Mouse (Mus musculus) gastrocnemius, postnatal 4 days (tissue): ENCODE measurements around the gene Brdt. TPM values are rescaled to one million over a fixed set of nuclear protein-coding genes. Genes with fewer than 3 reads are reported as not detected.
"Not testable (repeated sequence)": the region's sequence is repeated elsewhere in the genome, so short reads cannot be mapped to it uniquely, and the experiment has no call there.

Experiments used
- DNase-seq, 2 experiments: peaks; one replicate each; pipeline ENCODE4 v3.0.0; 2021 to 2022; ENCODE audit warnings: low spot score in 2 of 2, mixed read lengths in 2 of 2
- total RNA-seq, 2 experiments: library from RNA; stranded (reverse); gene quantifications; 2 replicates each; pipeline ENCODE4 v1.2.3; 2021

Brdt gene
- total RNA-seq, 2 experiments from 2014 or later: 5.2 TPM

DNA sequence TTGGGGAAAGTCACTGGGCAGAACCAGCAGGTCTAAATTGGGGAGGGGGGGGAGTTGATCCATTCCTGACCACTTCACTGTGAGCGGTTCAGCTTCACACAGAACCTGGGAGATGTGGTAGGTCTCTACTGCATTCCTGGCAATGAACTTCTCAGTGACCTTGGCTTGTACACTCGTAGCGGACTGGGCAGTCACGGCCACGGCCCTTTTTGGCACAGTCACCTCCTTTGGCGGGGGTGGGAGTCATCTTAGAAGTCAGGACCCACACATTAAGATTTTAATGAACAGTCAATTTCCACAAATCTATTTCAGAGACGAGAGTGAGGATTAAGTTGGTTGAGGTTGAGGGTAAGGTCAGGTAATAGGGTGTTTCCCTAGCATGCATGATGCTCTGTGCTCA, 13.8 kb upstream of the Brdt start:
- DNase-seq: no peak

DNA sequence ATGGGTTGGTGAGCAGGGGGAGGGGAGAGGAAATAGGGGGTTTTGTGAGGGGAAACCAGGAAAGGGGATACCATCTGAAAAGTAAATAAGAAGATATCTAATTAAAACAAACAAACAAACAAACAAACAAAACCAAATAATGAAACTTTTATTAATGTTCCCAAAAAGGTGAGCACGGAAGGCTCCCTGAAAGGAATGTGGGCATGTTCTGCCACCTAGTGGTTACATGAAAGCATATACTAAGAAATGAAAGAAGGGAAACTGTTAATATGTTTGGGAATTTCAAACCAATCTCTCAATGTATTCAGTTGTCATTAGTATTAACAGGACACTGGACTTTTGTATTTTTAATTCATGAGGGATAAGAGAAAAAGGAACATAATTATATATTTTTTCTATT, 10.3 kb upstream of the Brdt start:
- no peak for DNase-seq

DNA sequence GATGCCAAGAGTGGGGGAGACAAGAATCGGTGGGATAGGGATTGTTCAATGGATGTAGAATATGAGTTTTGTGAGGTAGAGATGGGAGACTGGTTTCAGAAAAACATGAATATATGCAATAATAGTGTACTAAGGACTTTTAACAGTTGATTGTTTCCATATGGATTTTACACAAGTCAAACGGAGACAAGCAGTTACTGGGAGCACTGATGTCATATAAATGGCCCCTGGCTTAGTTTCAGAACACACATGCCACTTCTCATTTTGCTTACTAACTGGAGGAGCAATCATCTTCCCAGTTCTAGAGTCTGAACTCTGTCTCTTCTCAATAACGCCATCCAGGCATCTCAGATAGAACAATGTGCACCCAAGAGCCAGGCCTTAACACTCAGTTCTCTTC, 9.4 kb downstream of the Brdt start:
- no peak for DNase-seq

DNA sequence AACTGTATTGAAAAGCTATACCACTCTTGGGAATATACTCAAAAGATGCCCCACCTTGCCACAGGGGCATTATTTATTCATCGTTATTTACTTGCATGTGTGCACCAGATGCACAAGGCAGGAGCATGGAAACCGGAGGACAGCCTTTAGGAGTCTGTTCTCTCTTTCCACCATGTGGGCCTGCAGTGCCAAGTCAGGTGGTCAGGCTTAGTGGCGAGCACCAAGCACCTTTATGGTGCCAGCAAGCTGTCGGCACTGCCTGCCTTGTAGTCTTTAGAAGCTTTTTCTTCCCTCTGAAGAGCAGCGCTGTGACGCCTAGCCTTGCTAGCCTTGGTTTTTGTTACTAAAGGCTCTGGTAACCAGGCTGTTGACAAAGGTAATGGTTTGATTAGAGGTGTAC, 11.9 kb downstream of the Brdt start:
- no peak for DNase-seq

DNA sequence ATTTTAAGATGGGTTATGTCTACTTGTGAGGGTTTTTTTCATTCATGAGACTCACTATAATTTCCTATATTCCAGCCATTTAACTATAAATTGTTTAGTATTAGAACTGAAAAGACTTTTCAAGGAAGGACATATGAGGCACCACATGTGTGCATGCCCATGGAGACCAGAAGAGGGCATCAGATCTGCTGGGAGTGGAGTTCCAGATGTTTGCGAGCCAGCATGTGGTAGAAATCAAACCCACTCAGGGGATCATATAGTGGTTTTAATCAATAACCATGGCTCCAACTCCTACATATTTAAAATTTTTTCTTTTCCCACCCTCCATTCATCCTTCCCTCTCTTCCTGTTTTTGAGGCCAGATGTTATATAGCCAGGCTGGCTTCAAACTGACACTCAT, 15.3 kb downstream of the Brdt start:
- DNase-seq: no peak

DNA sequence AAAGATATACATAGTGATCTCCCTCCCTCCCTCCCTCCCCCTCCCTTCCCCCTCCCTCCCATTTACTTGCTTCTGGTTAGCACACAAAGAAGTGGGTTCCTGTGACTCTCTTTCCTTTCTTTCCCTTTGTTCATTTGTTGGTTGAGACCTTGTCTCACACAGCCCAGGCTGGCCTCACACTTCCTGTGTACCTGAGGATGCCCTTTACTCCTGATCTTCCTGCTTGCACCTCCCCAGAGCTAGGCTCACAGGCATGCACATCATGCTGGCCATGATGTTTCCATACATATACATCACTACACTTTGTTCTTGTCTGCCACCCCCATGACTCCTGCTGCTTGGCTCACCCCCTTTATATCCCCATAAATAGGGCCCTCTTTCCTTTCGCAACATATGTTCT, 21.6 kb downstream of the Brdt start:
- DNase-seq: no peak

DNA sequence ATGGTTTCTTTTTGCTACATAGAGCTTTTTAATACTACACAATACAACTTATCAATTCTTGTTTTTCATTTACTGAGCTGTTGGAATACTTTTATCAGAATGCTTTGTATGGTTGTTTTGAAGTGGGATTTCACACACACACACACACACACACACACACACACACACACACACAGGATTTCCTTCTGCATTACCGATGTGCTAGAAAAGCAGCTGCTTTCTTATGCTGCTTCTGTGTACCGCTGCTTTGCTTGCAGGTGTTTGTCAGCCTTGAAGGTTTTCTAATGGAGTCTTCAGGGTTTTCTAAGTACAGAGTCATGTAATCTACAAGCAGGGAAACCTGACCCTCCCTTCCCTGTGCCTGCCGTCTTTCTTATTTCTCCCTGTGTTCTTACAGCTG, 23.0 kb downstream of the Brdt start:
- DNase-seq: no peak

DNA sequence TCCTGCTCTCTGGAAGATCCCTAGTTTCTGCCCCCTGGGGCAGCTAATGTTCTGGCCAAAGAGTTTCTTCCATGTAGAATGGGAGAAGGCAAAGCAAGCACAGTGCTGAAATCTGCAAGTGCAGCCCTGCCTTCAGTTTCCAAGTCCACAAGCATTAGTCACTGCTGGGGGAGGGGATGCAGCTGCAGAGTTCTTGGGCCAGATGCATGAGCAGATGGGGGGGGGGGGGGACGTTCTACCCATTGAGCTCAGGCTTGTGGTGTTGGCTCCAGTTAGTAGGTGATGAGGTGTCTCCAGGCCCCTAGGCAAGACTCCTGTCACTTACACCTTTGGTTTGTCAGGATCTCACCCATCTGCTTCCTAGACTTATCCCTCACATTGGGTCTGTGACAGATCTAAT, 24.8 kb downstream of the Brdt start:
- peak in 1 of 2 experiments; percentile 40 for DNase-seq

DNA sequence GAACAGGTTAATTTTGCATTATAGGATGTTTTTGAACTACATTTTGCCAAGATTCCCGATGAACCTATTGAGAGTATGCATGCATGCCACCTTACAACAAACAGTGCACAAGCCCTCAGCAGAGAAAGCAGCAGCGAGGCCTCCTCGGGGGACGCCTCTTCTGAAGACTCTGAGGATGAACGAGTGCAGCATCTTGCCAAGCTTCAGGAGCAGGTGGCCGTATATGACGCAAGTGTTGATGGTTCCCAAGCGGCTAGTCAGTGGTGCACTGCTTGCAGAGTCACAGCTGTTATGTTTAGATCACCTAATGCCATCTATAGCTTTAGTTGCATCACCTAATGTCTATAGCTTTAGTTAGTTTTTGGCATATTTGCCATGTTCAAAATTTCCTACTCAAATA, 26.8 kb downstream of the Brdt start:
- no peak for DNase-seq

DNA sequence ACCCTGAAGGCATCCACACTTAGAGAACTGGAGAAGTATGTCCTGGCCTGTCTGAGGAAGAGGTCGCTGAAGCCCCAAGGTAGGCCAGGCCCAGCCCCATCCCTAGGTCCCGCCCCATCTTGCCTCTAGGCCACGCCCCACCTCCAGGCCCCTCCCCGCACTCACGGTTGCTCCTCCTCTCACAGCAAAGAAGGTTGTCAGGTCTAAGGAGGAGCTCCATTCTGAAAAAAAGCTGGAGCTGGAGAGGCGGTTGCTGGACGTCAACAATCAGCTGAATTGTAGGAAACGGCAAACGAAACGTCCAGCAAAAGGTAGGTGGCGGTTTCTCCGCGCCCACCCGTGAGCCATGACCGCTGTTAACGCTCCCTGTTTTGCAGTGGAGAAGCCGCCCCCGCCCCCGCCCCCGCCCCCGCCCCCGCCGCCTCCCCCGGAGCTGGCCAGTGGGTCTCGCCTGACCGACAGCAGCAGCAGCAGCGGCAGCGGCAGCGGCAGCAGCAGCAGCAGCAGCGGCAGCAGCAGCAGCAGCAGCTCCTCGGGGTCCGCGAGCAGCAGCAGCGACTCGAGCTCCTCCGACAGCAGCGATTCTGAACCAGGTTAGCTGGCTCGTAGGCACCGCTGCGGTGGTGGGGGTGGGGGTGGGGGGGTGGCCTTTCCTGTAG, 28.6 kb downstream of the Brdt start:
- DNase-seq: peak; percentile 74 to 90

DNA sequence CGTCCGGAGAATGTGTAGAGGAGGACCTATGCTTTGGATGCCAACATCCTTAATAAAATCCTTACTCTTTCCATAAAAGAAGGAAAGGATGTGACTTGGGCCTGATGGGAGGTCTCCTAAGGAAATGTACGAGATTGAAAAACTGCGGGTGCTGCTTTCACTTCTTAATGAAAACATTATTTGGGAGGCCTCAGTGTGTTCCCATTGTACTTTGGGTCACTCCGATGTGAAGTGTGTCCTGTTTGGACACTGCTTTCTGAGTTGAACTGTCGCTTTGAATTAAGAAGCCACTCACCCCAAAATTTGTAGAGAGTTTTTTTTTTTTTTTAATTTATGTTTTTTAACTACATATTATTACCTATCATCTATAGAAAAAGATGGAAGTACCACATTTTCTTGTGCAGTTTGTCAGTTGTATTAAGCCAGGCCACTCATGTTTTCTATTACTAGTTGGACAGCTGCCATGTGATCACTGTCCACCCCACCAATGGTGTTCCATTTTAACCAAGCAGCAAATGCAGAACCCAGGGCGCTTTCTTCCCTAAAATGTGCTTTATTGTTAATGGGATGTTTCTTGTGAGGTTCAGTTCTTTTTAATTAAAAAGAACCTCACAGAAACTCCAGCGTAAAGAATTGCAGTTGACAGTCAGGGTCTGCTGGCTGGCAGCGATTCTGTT, 29.2 kb downstream of the Brdt start:
- no peak for DNase-seq

DNA sequence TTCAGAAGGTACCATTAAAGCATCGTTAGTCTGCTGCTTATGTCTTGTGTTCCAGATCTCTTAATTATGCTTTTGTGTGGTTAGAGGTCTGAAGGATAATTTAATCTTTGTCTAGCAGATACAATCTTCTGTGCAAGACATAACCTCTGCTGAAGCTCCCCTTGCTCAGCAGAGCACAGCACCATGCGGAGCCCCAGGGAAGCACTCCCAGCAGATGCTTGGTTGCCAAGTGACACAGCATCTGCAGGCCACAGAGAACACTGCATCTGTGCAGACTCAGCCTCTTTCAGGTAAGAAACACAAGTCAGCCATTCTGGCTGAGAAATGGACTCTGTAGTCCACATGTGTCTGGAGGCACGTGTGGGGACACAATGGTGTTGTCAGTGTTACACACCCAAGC, 39.1 kb downstream of the Brdt start:
- no peak for DNase-seq

DNA sequence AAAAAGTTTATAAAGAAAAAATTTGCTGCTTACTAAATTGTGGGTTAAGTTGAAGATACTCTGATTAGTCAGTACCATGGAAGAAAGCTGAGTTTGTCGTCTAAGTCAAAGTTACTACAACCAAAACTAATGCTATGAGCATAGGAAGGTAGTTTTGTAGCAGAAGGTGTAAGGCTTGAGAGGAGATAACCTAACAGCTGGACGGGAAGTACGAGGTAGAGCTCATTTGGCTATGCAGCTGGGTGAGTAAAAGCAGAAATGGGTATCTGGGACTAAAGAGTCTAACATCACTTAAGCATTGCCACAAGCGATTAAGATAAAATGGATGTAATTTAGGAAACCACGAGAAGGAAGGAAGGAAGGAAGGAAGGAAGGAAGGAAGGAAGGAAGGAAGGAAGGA, 40.4 kb downstream of the Brdt start:
- DNase-seq: no peak

DNA sequence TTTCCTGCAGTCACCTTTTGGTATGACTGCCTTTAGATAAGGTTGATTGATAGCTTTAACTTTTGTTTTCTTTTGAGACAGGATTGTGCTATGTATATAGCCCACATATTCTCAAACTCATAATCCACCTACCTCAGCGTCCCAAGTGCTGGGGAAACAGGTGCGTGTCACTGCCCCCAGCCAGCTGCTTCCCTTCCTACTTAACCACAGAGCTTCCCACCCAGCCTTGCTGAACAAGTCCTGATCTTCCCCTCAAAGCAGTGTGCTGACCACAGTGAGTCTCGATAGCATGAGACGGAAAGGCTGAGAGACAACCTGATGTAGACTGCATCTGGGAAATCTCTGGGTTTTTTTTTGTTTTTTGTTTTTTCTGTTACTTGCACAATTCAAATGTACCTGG, 42.3 kb downstream of the Brdt start:
- DNase-seq: no peak

DNA sequence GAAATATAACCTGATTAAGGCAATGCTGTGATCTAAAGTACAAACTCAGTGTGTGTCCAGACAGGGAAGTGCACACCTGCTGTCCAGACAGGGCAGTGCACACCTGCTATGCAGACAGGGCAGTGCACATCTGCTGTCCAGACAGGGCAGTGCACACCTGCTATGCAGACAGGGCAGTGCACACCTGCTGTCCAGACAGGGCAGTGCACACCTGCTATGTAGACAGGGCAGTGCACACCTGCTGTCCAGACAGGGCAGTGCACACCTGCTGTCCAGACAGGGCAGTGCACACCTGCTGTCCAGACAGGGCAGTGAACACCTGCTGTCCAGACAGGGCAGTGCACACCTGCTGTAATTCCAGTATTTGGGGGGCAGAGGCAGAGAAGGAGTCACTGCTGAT, 55.5 kb downstream of the Brdt start:
- DNase-seq: not testable (repeated sequence)

DNA sequence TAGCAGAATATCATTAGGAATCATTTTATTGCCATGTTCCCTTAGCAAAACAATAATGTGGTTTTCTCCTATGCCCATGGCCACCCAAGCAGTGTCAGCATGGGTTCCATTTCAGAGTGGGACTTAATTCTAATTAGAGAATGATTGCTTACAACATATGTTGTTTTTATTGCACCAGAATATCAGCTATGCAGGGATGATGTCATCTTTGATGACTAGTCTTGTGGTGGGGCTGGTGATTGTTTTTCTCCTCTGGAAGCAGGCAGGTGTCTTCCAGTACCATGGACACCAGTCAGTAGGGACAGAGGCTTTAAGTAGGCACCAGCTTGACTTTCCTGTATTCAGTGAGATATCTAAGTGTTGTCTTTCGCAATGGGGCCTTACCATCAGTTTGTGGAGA, 56.8 kb downstream of the Brdt start:
- no peak for DNase-seq

DNA sequence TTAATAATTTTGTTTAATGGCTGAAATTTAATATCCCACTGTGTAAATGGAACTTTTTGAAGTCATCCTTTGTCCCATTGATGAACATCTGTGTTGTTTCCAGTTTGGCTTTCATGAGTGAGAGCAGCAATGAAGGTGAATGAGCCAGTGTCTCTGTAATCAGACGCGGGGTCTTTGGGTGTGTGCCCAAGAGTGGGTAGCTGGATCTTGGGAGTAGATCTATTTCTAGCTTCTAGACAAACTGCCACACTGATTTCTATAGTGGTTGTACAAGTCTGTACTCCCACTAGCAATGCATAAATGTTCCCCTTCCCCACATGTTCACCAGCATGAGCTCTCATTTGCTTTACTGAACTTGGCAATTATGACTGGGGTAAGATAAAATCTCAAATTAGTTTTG, 58.4 kb downstream of the Brdt start:
- DNase-seq: no peak

DNA sequence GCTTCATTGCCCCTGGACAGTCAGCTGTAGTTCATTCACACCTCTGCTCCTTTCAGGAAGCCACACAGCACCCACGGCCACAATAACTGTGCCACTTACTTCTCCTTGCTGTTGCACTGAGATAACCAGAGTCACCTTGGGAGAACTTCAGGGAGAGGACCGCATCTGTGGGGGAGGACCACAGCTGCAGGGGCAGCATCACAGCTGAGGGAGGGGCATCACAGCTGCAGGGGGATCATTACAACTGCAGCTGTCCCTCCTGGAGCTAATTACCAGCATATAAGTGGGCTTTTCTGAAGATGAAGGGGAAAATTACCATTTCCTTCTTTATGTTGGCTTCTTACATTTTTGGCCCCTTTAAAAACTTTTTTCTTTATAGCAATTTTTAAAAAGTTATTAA, 63.5 kb downstream of the Brdt start:
- no peak for DNase-seq

DNA sequence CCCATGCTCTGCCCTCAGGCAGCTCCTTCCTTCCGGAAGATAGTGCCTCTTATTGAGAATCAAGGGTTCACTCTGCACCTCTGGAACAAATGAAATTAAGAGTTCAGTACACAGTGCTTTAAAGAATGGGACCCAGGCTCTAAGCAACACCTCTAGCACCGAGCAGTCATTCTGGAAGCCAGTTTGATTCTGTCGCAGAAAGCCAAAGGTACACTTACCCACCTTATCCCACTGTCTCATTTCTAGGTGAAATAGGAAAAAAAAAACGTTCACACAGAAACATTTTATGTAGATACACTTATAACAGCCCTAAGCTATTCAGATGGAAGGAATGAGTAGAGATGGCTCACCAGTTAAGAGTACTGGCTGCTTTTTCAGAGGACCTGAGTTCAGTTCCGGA, 71.5 kb downstream of the Brdt start, which contains the start of gene Ephx4:
Gene Ephx4 (plus strand): TSS at position 301 of the 400 bp plus-strand sequence.
- DNase-seq: no peak

DNA sequence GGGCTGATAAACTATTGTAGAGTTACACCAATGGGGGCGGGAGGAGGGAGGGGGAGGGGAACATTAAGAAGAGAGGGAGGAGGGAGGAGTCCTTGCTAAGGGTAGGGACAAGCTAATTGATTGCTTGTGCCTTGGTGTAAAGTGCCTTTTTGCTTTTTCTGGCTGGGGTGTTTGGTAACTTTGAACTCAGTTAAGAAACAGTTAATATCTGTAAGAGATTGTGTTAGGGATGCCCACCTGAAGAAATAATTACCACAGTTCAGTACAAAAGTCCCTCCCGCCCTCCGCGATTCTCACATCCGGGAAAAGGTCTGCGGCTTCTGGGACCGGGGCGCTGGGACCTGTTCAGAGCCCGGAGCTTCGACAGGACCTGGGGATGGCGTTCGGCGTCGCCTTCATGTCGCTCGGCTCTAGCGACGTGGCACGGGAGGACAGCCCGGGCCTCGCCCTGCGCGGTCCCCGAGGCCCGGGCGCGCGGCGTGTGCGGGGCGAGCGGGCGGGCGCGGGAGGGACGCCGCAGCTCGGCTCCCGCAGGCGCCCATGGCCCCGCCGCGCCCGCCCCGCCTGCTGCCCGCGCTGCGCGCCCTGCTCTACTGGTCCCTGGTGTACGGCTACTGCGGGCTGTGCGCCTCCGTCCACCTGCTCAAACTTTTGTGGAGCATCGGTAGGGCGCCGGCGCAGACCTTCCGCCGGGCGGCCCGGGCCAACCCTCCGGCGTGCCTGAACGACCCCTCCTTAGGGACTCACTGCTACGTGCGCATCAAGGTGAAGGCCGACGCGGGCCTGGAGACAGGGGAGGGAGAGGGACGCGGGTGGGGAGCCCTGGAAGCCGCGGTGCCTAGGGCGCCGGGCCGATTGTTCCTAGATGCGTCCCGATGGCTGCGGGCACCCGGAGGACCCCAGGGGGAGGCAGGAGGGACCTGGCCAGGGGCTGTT, 72.3 kb downstream of the Brdt start:
- peak; percentile 18 to 35 for DNase-seq

DNA sequence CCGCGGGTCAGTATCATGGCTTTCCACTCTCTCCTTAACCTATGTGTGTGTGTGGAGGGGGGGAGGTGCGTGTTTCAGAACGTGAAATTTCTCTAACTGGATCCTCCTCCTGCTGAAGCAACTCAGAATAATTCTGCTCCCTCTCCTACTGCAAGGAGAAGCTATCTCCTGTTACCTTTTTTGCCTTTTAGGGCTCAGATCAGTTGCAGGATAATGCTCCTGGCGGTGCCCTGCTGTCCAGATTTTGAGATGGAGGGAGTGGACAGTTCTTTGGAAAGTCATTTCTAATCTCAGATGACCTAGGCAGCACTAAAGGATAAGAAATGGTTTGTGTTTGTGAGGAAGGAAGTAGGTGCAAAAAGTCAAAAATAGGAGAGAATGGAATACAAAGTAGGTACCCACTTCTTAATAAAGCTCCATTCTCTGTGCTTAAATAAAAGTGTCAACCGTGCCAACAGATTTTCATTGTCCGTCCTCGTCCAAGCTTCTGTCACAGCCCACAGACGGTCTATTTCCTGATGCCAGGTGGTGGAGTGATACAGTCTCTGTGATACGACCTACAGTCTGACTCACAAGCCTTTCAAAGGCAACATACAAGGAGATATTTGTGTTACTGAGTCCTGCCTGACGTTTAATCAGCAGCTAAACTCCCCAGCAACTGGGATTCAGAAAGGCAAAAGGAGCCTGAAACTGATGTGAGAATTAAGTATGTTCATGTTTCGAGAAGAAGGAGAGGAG, 73.2 kb downstream of the Brdt start:
- no peak for DNase-seq
